Mouse (Mus musculus) brain, embryonic 14.5 days (tissue): ENCODE measurements around the gene Slc39a11.

Experiments
- CTCF ChIP-seq: fragments of 200-500 bp; IDR thresholded peaks from 2 replicates; pipeline ENCODE4 v1.5.1; 2012; ENCODE audit warnings: inconsistent platforms, mild to moderate bottlenecking, moderate library complexity, borderline replicate concordance; ENCODE audit not compliant: insufficient read depth, insufficient read length; ENCODE audit errors: extremely low read depth
- POLR2A ChIP-seq: fragments of 200-500 bp; IDR thresholded peaks from 2 replicates; pipeline ENCODE4 v1.6.1; 2012; ENCODE audit warnings: mild to moderate bottlenecking, inconsistent platforms, borderline replicate concordance; ENCODE audit not compliant: poor library complexity, insufficient read depth, insufficient read length, severe bottlenecking; ENCODE audit errors: extremely low read depth

- TF ChIP-seq POLR2A, result no peak
- TF ChIP-seq CTCF, result no peak
These were observed 87.6 kb downstream of the Slc39a11 start for GRCm38 (mm10) chr11:113562326-113562725.
